Mouse (Mus musculus) myocyte (in vitro differentiated cells): ENCODE results near the gene Rpf1. TPM values are rescaled to one million over a fixed set of nuclear protein-coding genes. Genes with fewer than 3 reads are reported as not detected.

ENCODE experiments used
- H3K27me3 ChIP-seq: one replicate; pipeline ENCODE4 v1.6.1; 2011; ENCODE audit not compliant: control insufficient read depth, insufficient read depth, insufficient read length
- H3K36me3 ChIP-seq: one replicate; pipeline ENCODE4 v1.6.1; 2011; ENCODE audit not compliant: control insufficient read depth, insufficient read depth
- H3K4me2 ChIP-seq: one replicate; pipeline ENCODE4 v1.6.1; 2011; ENCODE audit warnings: low read depth, control low read depth
- H3K4me3 ChIP-seq: one replicate; pipeline ENCODE4 v1.5.1; 2011; ENCODE audit warnings: mild to moderate bottlenecking, control low read depth, moderate library complexity
- H3K79me2 ChIP-seq: one replicate; pipeline ENCODE4 v1.6.1; 2011; ENCODE audit not compliant: control insufficient read depth, insufficient read depth
- H3ac ChIP-seq: one replicate; pipeline ENCODE4 v1.6.1; 2011; ENCODE audit not compliant: control insufficient read depth, insufficient read length
- CEBPB ChIP-seq: IDR thresholded peaks from 2 replicates; pipeline ENCODE4 v1.6.1; 2011; ENCODE audit warnings: mild to moderate bottlenecking, moderate library complexity; ENCODE audit not compliant: poor library complexity, insufficient read depth, severe bottlenecking
- E2F4 ChIP-seq: IDR thresholded peaks from one replicate; pipeline ENCODE4 v1.6.1; 2011; ENCODE audit warnings: mild to moderate bottlenecking, control low read depth, moderate library complexity; ENCODE audit not compliant: insufficient read depth
- MAX ChIP-seq: IDR thresholded peaks from one replicate; pipeline ENCODE4 v1.6.1; 2011; ENCODE audit warnings: low read depth, mild to moderate bottlenecking, control low read depth
- MYOD1 ChIP-seq, 3 experiments: IDR thresholded peaks; one replicate each; pipeline ENCODE4 v1.6.1; 2011; ENCODE audit warnings: control low read depth in 2 of 3, low read depth in 2 of 3, mild to moderate bottlenecking in 2 of 3, moderate library complexity in 1 of 3; ENCODE audit not compliant: insufficient read length in 2 of 3, control insufficient read depth in 1 of 3
- MYOG ChIP-seq, 3 experiments: IDR thresholded peaks; one replicate each; pipeline ENCODE4 v1.6.1; 2011; ENCODE audit warnings: control low read depth in 2 of 3, low read depth in 2 of 3, mild to moderate bottlenecking in 2 of 3; ENCODE audit not compliant: insufficient read length in 2 of 3, control insufficient read depth in 1 of 3, insufficient read depth in 1 of 3
- POLR2A ChIP-seq: IDR thresholded peaks from one replicate; pipeline ENCODE4 v1.6.1; 2011; ENCODE audit warnings: low read depth, mild to moderate bottlenecking, control low read depth, moderate library complexity; ENCODE audit not compliant: insufficient read length
- POLR2AphosphoS2 ChIP-seq: IDR thresholded peaks from one replicate; pipeline ENCODE4 v1.6.1; 2011; ENCODE audit warnings: low read depth, control low read depth; ENCODE audit not compliant: insufficient read length
- REST ChIP-seq: IDR thresholded peaks from one replicate; pipeline ENCODE4 v1.6.1; 2011; ENCODE audit warnings: mild to moderate bottlenecking, control low read depth, moderate library complexity; ENCODE audit not compliant: insufficient read depth, insufficient read length
- SRF ChIP-seq: IDR thresholded peaks from one replicate; pipeline ENCODE4 v1.6.1; 2011; ENCODE audit warnings: low read depth; ENCODE audit not compliant: control insufficient read depth, insufficient read length
- TCF12 ChIP-seq: IDR thresholded peaks from one replicate; pipeline ENCODE4 v1.6.1; 2011; ENCODE audit warnings: mild to moderate bottlenecking, control low read depth; ENCODE audit not compliant: poor library complexity, insufficient read depth, severe bottlenecking
- TCF3 ChIP-seq: IDR thresholded peaks from one replicate; pipeline ENCODE4 v1.6.1; 2011; ENCODE audit warnings: low read depth, control low read depth; ENCODE audit not compliant: insufficient read length
- polyA plus RNA-seq: library from polyadenylated mRNA; unstranded; fragments of >200 nt; fragmentation: generic; extraction: Trizol; gene quantifications from one replicate; pipeline ENCODE4 v1.2.1, GENCODE M21; 2012; ENCODE audit warnings: missing spikeins

Gene Rpf1
- polyA plus RNA-seq, 1 experiment = 13.5 TPM

DNA sequence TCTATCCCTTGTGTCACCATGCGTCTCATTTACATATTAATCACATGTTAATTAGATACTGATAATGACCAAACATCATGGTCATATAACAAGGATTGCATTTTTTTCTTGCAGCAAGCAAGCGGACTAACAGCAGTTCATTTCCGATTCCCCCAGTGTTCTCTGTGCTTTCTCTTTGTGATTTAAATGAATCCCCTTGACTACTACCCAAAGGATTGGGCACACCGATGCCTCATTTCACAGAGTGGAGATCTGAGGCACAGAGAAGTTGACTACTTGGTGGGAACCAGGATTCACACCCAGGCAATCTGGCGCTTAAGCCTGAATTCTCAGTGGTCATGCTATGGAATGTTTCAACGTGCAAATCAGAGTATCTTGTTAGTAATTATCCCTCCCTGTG is 13.8 kb upstream of the Rpf1 start:
- no peak overlapping the region for H3ac ChIP-seq
- H3K36me3 ChIP-seq = no peaks in the 10 kb centered on the region
- peaks cover 4% of the 10 kb centered on the region for H3K27me3 ChIP-seq
- H3K4me2 ChIP-seq = no peak overlapping the region
- TF ChIP-seq E2F4 (no peak), MAX (no peak), MYOG (IDR thresholded peaks at IDR 0.05; ENCODE audit: control insufficient read depth in 1 of 3, insufficient read depth in 1 of 3, insufficient read length in 2 of 3, low read depth in 2 of 3) (no peak), TCF3 (no peak)
- H3K79me2 ChIP-seq = no peaks in the 10 kb centered on the region
- no peak overlapping the region for H3K4me3 ChIP-seq

DNA sequence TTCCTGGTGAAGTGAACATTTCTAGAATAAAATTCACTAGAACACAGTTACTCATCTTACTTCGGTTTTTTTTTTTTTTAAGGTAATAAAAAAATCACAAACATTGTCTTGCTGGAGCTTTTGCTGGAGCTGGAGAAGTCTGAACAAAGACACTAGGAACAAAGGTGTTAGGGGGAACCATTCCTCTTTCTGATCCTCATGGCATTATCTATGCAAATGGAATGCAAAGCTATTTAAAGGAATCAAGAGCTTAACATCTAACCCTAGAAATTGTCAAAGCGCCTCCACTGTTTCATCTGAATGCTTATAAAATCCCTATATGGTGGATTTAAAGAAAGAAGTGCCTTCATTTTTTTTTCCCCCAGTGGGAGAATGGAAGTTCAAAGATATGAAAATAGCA is 7.1 kb upstream of the Rpf1 start:
- TF ChIP-seq CEBPB (no peak), TCF3 (no peak), POLR2A (no peak), E2F4 (no peak), REST (no peak), POLR2AphosphoS2 (no peak)
- Histone ChIP-seq H3K79me2 (no peaks in the 10 kb centered on the region), H3K4me3 (no peak overlapping the region), H3ac (no peak overlapping the region), H3K27me3 (peaks cover 5% of the 10 kb centered on the region), H3K4me2 (no peak overlapping the region), H3K36me3 (no peaks in the 10 kb centered on the region)

GRCm38 (mm10) chr3:146521652-146522020 is 407 bp upstream of the Rpf1 start:
- Histone ChIP-seq H3ac (peak overlapping the region; percentile 28), H3K4me3 (peak overlapping the region; percentile 73), H3K36me3 (peaks cover 12% of the 10 kb centered on the region), H3K79me2 (peaks cover 17% of the 10 kb centered on the region), H3K27me3 (no peaks in the 10 kb centered on the region), H3K4me2 (peak overlapping the region; percentile 72)
- TF ChIP-seq REST (no peak), TCF12 (no peak), CEBPB (no peak), MYOD1 (IDR thresholded peaks at IDR 0.05; ENCODE audit: control insufficient read depth in 1 of 3, insufficient read length in 2 of 3, low read depth in 2 of 3) (no peak)

DNA sequence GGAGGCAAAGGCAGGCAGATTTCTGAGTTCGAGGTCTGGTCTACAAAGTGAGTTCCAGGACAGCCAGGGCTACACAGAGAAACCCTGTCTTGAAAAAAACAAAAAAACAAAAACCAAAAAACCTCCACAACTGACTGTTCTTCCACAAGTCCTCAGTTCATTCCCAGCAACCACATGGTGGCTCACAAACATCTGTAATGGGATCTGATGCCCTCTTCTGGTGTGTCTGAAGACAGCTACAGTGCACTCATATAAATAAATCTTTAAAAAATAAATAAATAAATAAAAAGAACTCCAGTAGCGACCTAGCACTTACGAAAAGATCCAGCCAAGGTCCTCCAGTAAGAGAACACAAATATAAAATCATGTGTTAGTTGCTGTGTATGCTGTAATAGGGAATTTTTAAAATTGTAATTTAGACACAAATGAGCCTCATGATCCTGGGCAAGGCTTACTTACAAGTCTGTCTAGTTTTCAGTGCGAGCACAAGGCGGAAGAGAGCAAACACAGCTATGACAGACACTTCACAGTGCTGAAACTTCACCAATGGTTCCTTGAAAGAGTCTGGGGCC is 917 bp downstream of the Rpf1 start:
- Histone ChIP-seq H3K36me3 (peaks cover 22% of the 10 kb centered on the region), H3K4me3 (peak overlapping the region; percentile 73), H3ac (peak overlapping the region; percentile 28), H3K79me2 (peaks cover 17% of the 10 kb centered on the region), H3K27me3 (no peaks in the 10 kb centered on the region), H3K4me2 (peak overlapping the region; percentile 71)
- TF ChIP-seq E2F4 (no peak), CEBPB (no peak)

GRCm38 (mm10) chr3:146506711-146507110 is 14.5 kb downstream of the Rpf1 start:
- H3ac ChIP-seq = no peak overlapping the region
- peaks cover 89% of the 10 kb centered on the region for H3K36me3 ChIP-seq
- peak; percentile 58 for TF ChIP-seq POLR2AphosphoS2
- no peak for TF ChIP-seq MAX
- peaks cover 34% of the 10 kb centered on the region for H3K79me2 ChIP-seq
- H3K4me3 ChIP-seq = no peak overlapping the region
- no peak overlapping the region for H3K4me2 ChIP-seq
- H3K27me3 ChIP-seq = no peaks in the 10 kb centered on the region

DNA sequence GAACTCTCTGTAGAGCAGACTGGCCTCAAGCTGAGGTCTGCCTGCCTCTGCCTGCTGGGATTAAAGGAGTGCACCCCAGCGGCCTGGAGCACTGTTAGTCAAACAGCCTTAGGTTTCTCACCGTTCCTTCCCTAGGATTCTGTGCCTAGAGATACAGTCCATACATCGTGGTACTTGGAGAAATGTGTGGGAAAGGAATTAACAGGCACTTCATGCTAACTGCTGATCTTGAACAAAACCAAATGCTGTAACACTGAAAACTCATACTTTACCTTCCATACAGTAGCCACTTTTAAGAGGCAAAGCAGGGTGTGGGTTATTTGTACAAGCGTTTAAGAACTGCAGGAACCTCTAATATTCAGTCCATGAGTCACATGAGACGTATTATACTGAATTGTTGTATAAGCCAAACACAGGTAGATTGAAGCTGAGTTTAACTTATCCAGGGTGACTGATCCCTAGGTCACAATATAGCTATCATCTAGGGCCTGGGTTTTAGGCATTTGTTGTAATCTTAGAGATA is 19.6 kb downstream of the Rpf1 start:
- Histone ChIP-seq H3ac (peak overlapping the region; percentile 85), H3K4me2 (peak overlapping the region; percentile 80), H3K79me2 (peaks cover 52% of the 10 kb centered on the region), H3K36me3 (peaks cover 47% of the 10 kb centered on the region), H3K27me3 (no peaks in the 10 kb centered on the region), H3K4me3 (peak overlapping the region; percentile 97)
- peak; percentile 37 for TF ChIP-seq POLR2AphosphoS2
- TF ChIP-seq SRF = no peak
